Comparison of ENCODE assay signal across 20 mouse cellular contexts in genomic region chr4:129765351-129765750, GRCm38 (mm10).
"Had no signal": no experiment of that assay in that cellular context is flagged by ENCODE, and none has a peak within 500 bp of the region (broad histone marks: within the 10 kb centered on the region; RNA-seq: fewer than 3 reads in every experiment).

No protein-coding gene starts in this region.

- ATAC-seq: liver, postnatal 0 days; lung, postnatal 0 days; midbrain, embryonic 13.5 days; midbrain, embryonic 15.5 days had no signal

- H3K9ac ChIP-seq: liver, postnatal 0 days; lung, embryonic 15.5 days; midbrain, embryonic 13.5 days; midbrain, embryonic 15.5 days; neural tube, embryonic 13.5 days; neural tube, embryonic 15.5 days had no signal

- H3K4me3 ChIP-seq: lung, embryonic 15.5 days; megakaryocyte, embryonic 14.5 days; midbrain, embryonic 13.5 days; midbrain, embryonic 15.5 days; neural tube, embryonic 13.5 days; neural tube, embryonic 15.5 days had no signal

- H3K4me2 ChIP-seq: lung, embryonic 15.5 days; midbrain, embryonic 11.5 days; midbrain, embryonic 13.5 days; midbrain, embryonic 15.5 days; neural tube, embryonic 13.5 days; neural tube, embryonic 15.5 days had no signal

- H3K27ac ChIP-seq: lung, embryonic 15.5 days; macrophage; midbrain, embryonic 13.5 days; midbrain, embryonic 15.5 days; neural tube, embryonic 13.5 days; neural tube, embryonic 15.5 days had no signal

- H3K36me3 ChIP-seq: lung, embryonic 15.5 days; midbrain, embryonic 13.5 days; midbrain, embryonic 15.5 days; neural tube, embryonic 13.5 days; neural tube, embryonic 15.5 days had no signal

- H3K4me1 ChIP-seq: lung, embryonic 15.5 days; midbrain, embryonic 13.5 days; midbrain, embryonic 15.5 days; neural tube, embryonic 13.5 days; neural tube, embryonic 15.5 days had no signal

- H3K27me3 ChIP-seq: lung, embryonic 15.5 days; midbrain, embryonic 13.5 days; midbrain, embryonic 15.5 days; neural tube, embryonic 13.5 days; neural tube, embryonic 15.5 days had no signal

- H3K9me3 ChIP-seq: lung, embryonic 15.5 days; megakaryocyte, embryonic 14.5 days; midbrain, embryonic 13.5 days; midbrain, embryonic 15.5 days; neural tube, embryonic 13.5 days; neural tube, embryonic 15.5 days had no signal

- DNase-seq: liver, postnatal 0 days; lung, adult 2 months; lung, postnatal 14 days; lung, postnatal 36 days; retina, postnatal 1 day; right cerebral cortex, adult 18-20 months; right cerebral cortex, postnatal 25 days; right cerebral cortex, postnatal 4 days; spleen, adult 18-20 months; thymus, adult 18-20 months; thymus, postnatal 25 days had no signal
